Mouse (Mus musculus) midbrain, embryonic 12.5 days (tissue): ENCODE results near the gene Socs2. TPM values are rescaled to one million over a fixed set of nuclear protein-coding genes. Genes with fewer than 3 reads are reported as not detected.

Experiments
- polyA plus RNA-seq: library from polyadenylated mRNA; unstranded; fragments of >200 nt; fragmentation: Nextera tagmentation; extraction: Ambion mirVana; gene quantifications from 2 replicates; pipeline ENCODE4 v1.2.1, GENCODE M21; 2016

Socs2 gene
- polyA plus RNA-seq, 1 experiment from 2014 or later, result 37.9 TPM

Other genes with a start within 250 kb of the Socs2 start
- gene Cradd, start 93.0 kb downstream of the Socs2 start, polyA plus RNA-seq, result 12.0 and 14.4 TPM in 2 replicates
- 281 TPM in 2 replicates for gene Mrpl42, start 84.8 kb upstream of the Socs2 start, polyA plus RNA-seq
- gene Ube2n, start 98.0 kb upstream of the Socs2 start, polyA plus RNA-seq, result 388 and 405 TPM in 2 replicates
- gene Nudt4, start 147.0 kb upstream of the Socs2 start, polyA plus RNA-seq, result 124 and 125 TPM in 2 replicates